Mouse (Mus musculus): Measurements from ENCODE around the gene Mup7. TPM values are rescaled to one million over a fixed set of nuclear protein-coding genes. Genes with fewer than 3 reads are reported as not detected.
"Not testable (repeated sequence)": the region's sequence is repeated elsewhere in the genome, so short reads cannot be mapped to it uniquely, and the experiment has no call there.

The Mup7 gene
- polyA plus RNA-seq (2015; fragmentation: Nextera tagmentation; extraction: Ambion mirVana): not detected in 2 replicates

DNA sequence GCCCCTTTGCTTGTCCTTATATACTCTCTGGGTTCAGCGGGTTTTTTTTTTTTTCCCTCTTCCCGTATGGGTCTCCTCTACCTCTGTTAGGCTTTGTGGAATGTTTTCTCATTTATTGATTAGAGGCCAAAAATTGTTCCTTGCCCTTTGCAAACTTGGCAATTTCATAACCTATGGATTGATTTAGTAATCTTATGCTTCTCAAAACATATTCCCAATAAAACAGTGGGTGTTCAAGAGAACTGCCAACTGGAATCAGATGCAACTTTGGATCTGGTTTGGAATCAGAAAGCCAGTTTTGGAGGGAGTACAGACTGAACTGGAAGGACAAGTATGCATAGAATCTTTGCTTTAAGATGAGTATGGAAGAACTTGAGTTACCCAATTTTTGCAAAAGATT lies at the start of gene Mup7:
Gene Mup7, minus strand, starts transcription at position 101 of the 400 bp plus-strand sequence.
- not testable (repeated sequence) for H3K36me3 ChIP-seq (ENCODE audit: control insufficient read depth, insufficient read depth, low read length)
- 79% methylated on average over 2 of the region's 2 CpGs for WGBS

DNA sequence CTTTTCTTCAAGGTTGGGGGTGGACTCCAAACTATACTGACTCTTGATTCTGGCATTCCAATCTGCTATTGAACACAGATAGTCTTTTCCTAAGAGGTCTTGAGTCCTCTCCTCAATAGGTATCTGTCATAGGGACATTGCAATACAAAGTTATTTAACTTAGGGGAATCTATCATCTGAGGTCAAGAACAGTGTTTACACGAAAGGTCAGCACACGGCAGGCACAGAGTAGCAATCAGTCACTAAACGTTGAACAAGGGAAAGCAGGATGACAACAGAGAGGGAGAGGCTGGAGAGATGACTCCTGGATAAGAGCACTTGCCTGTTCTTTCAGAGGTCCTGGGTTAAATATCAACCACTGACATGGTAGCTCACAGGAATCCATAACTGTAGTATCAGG lies 9.6 kb upstream of the Mup7 start:
- not testable (repeated sequence) for H3K27ac ChIP-seq (ENCODE audit: low read length); H3K4me2 ChIP-seq (ENCODE audit: low read depth, low read length); H3K4me1 ChIP-seq (ENCODE audit: control insufficient read depth, insufficient read depth, low read length); H3K27me3 ChIP-seq (ENCODE audit: control insufficient read depth, insufficient read depth, low read length); H3K9ac ChIP-seq (ENCODE audit: low read length); ATAC-seq (ENCODE audit: insufficient read depth, low FRiP score); H3K36me3 ChIP-seq (ENCODE audit: control insufficient read depth, insufficient read depth, low read length); H3K4me3 ChIP-seq (replicated peaks; ENCODE audit: low read length); H3K9me3 ChIP-seq (replicated peaks; ENCODE audit: control insufficient read depth, low read length)
- 8% methylated on average over 3 of the region's 3 CpGs for WGBS

More for the DNA sequence above, at the start of gene Mup7:
- not testable (repeated sequence) for ATAC-seq (ENCODE audit: insufficient read depth, low FRiP score); H3K9me3 ChIP-seq (replicated peaks; ENCODE audit: control insufficient read depth, low read length); H3K4me3 ChIP-seq (replicated peaks; ENCODE audit: low read length); H3K4me2 ChIP-seq (ENCODE audit: low read depth, low read length); H3K27ac ChIP-seq (ENCODE audit: low read length); H3K27me3 ChIP-seq (ENCODE audit: control insufficient read depth, insufficient read depth, low read length); H3K4me1 ChIP-seq (ENCODE audit: control insufficient read depth, insufficient read depth, low read length); H3K9ac ChIP-seq (ENCODE audit: low read length)

DNA sequence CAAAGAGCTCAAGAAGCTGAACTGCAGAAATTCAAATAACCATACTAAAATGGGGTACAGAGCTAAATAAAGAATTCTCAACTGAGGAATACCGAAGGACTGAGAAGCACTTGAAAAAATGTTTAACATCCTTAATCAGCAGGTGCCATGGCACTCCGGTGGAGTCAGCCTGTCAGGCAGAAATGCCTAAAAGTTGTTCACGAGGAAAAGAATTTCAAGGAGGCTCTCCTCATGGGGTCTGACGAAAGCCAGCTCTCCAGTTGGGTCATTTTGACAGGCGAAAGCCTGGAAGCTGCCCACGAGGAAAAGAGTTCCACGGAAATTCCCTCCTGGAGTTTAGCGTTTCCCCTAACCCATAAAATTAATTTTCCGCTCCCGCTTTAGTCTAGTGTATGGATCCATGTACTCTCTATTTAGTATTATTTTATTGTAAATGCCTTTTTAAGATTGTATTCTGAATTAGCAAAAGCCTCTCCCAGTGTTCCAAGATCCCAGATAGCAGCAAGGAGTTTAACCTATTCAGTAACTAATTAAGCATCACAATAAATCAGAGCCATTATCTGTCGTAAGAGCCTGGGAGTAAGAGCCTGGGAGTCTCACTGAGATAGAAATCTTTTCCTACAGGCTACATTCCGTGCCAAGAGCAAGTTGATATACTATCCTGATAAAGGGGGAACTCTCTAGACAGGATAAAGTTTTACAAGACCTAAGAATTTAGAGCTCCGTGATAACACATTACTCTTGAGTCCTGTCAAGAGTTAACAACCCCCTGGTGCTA lies 40.8 kb downstream of the Mup7 start:
- not testable (repeated sequence) for H3K4me2 ChIP-seq (ENCODE audit: low read depth, low read length); H3K27me3 ChIP-seq (ENCODE audit: control insufficient read depth, insufficient read depth, low read length); H3K27ac ChIP-seq (ENCODE audit: low read length); ATAC-seq (ENCODE audit: insufficient read depth, low FRiP score); H3K4me3 ChIP-seq (replicated peaks; ENCODE audit: low read length); H3K9ac ChIP-seq (ENCODE audit: low read length); H3K36me3 ChIP-seq (ENCODE audit: control insufficient read depth, insufficient read depth, low read length); H3K9me3 ChIP-seq (replicated peaks; ENCODE audit: control insufficient read depth, low read length); H3K4me1 ChIP-seq (ENCODE audit: control insufficient read depth, insufficient read depth, low read length)
- 66% methylated on average over 12 of the region's 13 CpGs for WGBS

DNA sequence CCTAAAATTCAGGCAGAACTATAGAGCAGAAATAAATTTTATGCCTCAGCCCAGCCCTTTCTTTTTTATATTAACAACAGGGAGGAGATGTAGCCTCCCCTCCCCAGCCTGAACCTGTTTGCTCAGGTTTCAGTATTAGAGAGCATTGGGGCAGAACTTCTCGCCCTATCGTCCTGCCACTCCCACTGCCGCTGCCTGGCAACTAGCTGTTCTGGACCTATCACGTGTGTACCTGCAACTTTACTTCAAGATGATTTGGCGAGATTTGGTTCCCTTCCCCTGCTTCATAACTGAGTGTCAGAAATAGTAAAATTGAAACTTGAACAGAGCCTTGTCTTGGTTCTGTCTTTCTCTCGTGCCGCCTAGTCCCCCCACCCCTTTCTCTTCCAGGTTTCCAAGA lies 50.1 kb downstream of the Mup7 start:
- not testable (repeated sequence) for H3K27ac ChIP-seq (ENCODE audit: low read length); H3K9ac ChIP-seq (ENCODE audit: low read length); H3K9me3 ChIP-seq (replicated peaks; ENCODE audit: control insufficient read depth, low read length); H3K4me1 ChIP-seq (ENCODE audit: control insufficient read depth, insufficient read depth, low read length); H3K36me3 ChIP-seq (ENCODE audit: control insufficient read depth, insufficient read depth, low read length); H3K4me3 ChIP-seq (replicated peaks; ENCODE audit: low read length); H3K4me2 ChIP-seq (ENCODE audit: low read depth, low read length); H3K27me3 ChIP-seq (ENCODE audit: control insufficient read depth, insufficient read depth, low read length); ATAC-seq (ENCODE audit: insufficient read depth, low FRiP score)
- 80% methylated on average over 7 of the region's 7 CpGs for WGBS

Other genes with a start within 250 kb of the Mup7 start
- gene Slc46a2, start 155.4 kb downstream of the Mup7 start, polyA plus RNA-seq (2015; fragmentation: Nextera tagmentation; extraction: Ambion mirVana): 0.14 and 0.22 TPM in 2 replicates
- not detected in 2 replicates for gene Mup4, start 109.8 kb downstream of the Mup7 start, polyA plus RNA-seq (2015; fragmentation: Nextera tagmentation; extraction: Ambion mirVana)
- not detected in 2 replicates for gene Mup6, start 106.2 kb downstream of the Mup7 start, polyA plus RNA-seq (2015; fragmentation: Nextera tagmentation; extraction: Ambion mirVana)
- not detected in 2 replicates for gene Mup2, start 83.8 kb upstream of the Mup7 start, polyA plus RNA-seq (2015; fragmentation: Nextera tagmentation; extraction: Ambion mirVana)
- gene Mup8, start 152.1 kb upstream of the Mup7 start, polyA plus RNA-seq (2015; fragmentation: Nextera tagmentation; extraction: Ambion mirVana): not detected in 2 replicates